Mouse (Mus musculus) erythroblast, embryonic 14.5 days (primary cell): ENCODE results near the gene Fam208a.

Source experiments
- GATA1 ChIP-seq: IDR thresholded peaks from 2 replicates; pipeline ENCODE4 v1.6.1; 2012; ENCODE audit warnings: low read length, inconsistent platforms, mixed read lengths
- TAL1 ChIP-seq: IDR thresholded peaks from 3 replicates; pipeline ENCODE4 v1.6.1; 2012; ENCODE audit warnings: low read length, inconsistent platforms, mixed read lengths

- TF ChIP-seq GATA1 (no peak), TAL1 (no peak)
These were observed 15.9 kb upstream of the Fam208a start for GRCm38 (mm10) chr14:27412699-27413098.
